Mouse (Mus musculus) heart, embryonic 11.5 days (tissue): Measurements from ENCODE around the gene Gsap. TPM values are rescaled to one million over a fixed set of nuclear protein-coding genes. Genes with fewer than 3 reads are reported as not detected.

Experiments used
- ATAC-seq: fragments of 200-750 bp; cut with Nextera tagmentation; replicated peaks from 2 replicates; pipeline ENCODE4 v1.8.0; 2017; ENCODE audit warnings: moderate library complexity; ENCODE audit not compliant: insufficient number of reproducible peaks, low FRiP score, low TSS enrichment
- H3K27ac ChIP-seq: fragments of 300-500 bp; sonication (generic); 2 replicates; pipeline ENCODE4 v1.5.1; 2014; ENCODE audit warnings: mild to moderate bottlenecking, low read depth, low read length
- H3K27me3 ChIP-seq: fragments of 300-500 bp; sonication (generic); 2 replicates; pipeline ENCODE4 v1.6.1; 2014; ENCODE audit warnings: mild to moderate bottlenecking, low read length, mixed read lengths; ENCODE audit not compliant: control insufficient read depth, insufficient read depth
- H3K36me3 ChIP-seq: fragments of 300-500 bp; sonication (generic); 2 replicates; pipeline ENCODE4 v1.6.1; 2014; ENCODE audit warnings: mild to moderate bottlenecking, low read length, moderate library complexity, mixed read lengths; ENCODE audit not compliant: control insufficient read depth, insufficient read depth
- H3K4me1 ChIP-seq: fragments of 300-500 bp; sonication (generic); 2 replicates; pipeline ENCODE4 v1.6.1; 2014; ENCODE audit warnings: low read length; ENCODE audit not compliant: control insufficient read depth, insufficient read depth
- H3K4me2 ChIP-seq: fragments of 300-500 bp; sonication (generic); 2 replicates; pipeline ENCODE4 v1.6.1; 2014; ENCODE audit warnings: mild to moderate bottlenecking, moderate library complexity
- H3K4me3 ChIP-seq: fragments of 300-500 bp; sonication (generic); 2 replicates; pipeline ENCODE4 v1.5.1; 2014; ENCODE audit warnings: low read depth, low read length
- H3K9ac ChIP-seq: fragments of 300-500 bp; sonication (generic); 2 replicates; pipeline ENCODE4 v1.6.1; 2014; ENCODE audit warnings: mild to moderate bottlenecking, low read depth, low read length, moderate library complexity
- H3K9me3 ChIP-seq: fragments of 300-500 bp; sonication (generic); replicated peaks from 2 replicates; pipeline ENCODE4 v1.6.1; 2016; ENCODE audit warnings: low read length; ENCODE audit not compliant: control insufficient read depth
- WGBS: fragments of 180-500 bp; shearing (Covaris S2); extraction: QIAGEN DNeasy Blood & Tissue Kit; methylation state at CpG from one replicate; pipeline ENCODE4 v1.1.7; 2014; ENCODE audit not compliant: insufficient replicate concordance; 5-methylcytosine and 5-hydroxymethylcytosine counted together
- polyA plus RNA-seq: library from polyadenylated mRNA; unstranded; fragments of >200 nt; fragmentation: Nextera tagmentation; extraction: Ambion mirVana; gene quantifications from 2 replicates; pipeline ENCODE4 v1.2.1, GENCODE M21; 2014

Gsap gene
- polyA plus RNA-seq, 1 experiment from 2014 or later = 0.39 TPM

- ATAC-seq = no peak
- Histone ChIP-seq H3K27me3 (no peaks in the 10 kb centered on the region), H3K9me3 (no peaks in the 10 kb centered on the region; the same call in 1 of the 2 replicates), H3K4me1 (no peaks in the 10 kb centered on the region), H3K9ac (no peak overlapping the region), H3K4me3 (no peak overlapping the region), H3K36me3 (no peaks in the 10 kb centered on the region), H3K27ac (no peak overlapping the region), H3K4me2 (no peak overlapping the region)
- WGBS = 66% methylated on average over 3 of the region's 3 CpGs
These were observed 3.4 kb downstream of the Gsap start for GRCm38 (mm10) chr5:21189460-21189859.

GRCm38 (mm10) chr5:21203504-21203903 is 17.4 kb downstream of the Gsap start:
- no peak overlapping the region for H3K27ac ChIP-seq
- no peaks in the 10 kb centered on the region for H3K36me3 ChIP-seq
- H3K9me3 ChIP-seq = no peaks in the 10 kb centered on the region
- ATAC-seq = no peak
- H3K4me1 ChIP-seq = no peaks in the 10 kb centered on the region
- H3K9ac ChIP-seq = no peak overlapping the region
- H3K4me3 ChIP-seq = no peak overlapping the region
- H3K4me2 ChIP-seq = no peak overlapping the region
- no peaks in the 10 kb centered on the region for H3K27me3 ChIP-seq
- 83% methylated on average over 1 of the region's 1 CpGs for WGBS

GRCm38 (mm10) chr5:21204157-21204556 is 18.1 kb downstream of the Gsap start:
- no peak overlapping the region for H3K4me2 ChIP-seq
- no peaks in the 10 kb centered on the region for H3K27me3 ChIP-seq
- no peaks in the 10 kb centered on the region for H3K36me3 ChIP-seq
- no peak for ATAC-seq
- H3K27ac ChIP-seq = no peak overlapping the region
- no peaks in the 10 kb centered on the region for H3K9me3 ChIP-seq
- H3K9ac ChIP-seq = no peak overlapping the region
- H3K4me1 ChIP-seq = no peaks in the 10 kb centered on the region
- no peak overlapping the region for H3K4me3 ChIP-seq
- 78% methylated on average over 3 of the region's 3 CpGs for WGBS

- no peaks in the 10 kb centered on the region for H3K9me3 ChIP-seq
- H3K27me3 ChIP-seq = no peaks in the 10 kb centered on the region
- no peak overlapping the region for H3K4me2 ChIP-seq
- no peak overlapping the region for H3K27ac ChIP-seq
- no peaks in the 10 kb centered on the region for H3K4me1 ChIP-seq
- ATAC-seq = no peak
- no peak overlapping the region for H3K4me3 ChIP-seq
- no peak overlapping the region for H3K9ac ChIP-seq
- H3K36me3 ChIP-seq = no peaks in the 10 kb centered on the region
- 73% methylated on average over 4 of the region's 4 CpGs for WGBS
These were observed 20.0 kb downstream of the Gsap start for GRCm38 (mm10) chr5:21206014-21206413.

- WGBS = 86% methylated on average over 1 of the region's 1 CpGs
- H3K4me1 ChIP-seq = no peaks in the 10 kb centered on the region
- H3K4me2 ChIP-seq = no peak overlapping the region
- H3K36me3 ChIP-seq = no peaks in the 10 kb centered on the region
- H3K4me3 ChIP-seq = no peak overlapping the region
- no peak overlapping the region for H3K27ac ChIP-seq
- H3K9ac ChIP-seq = no peak overlapping the region
- H3K9me3 ChIP-seq = no peaks in the 10 kb centered on the region
- ATAC-seq = no peak
- no peaks in the 10 kb centered on the region for H3K27me3 ChIP-seq
These were observed 25.4 kb downstream of the Gsap start for GRCm38 (mm10) chr5:21211406-21211805.

GRCm38 (mm10) chr5:21212933-21213332 is 26.9 kb downstream of the Gsap start:
- H3K4me3 ChIP-seq = no peak overlapping the region
- H3K36me3 ChIP-seq = no peaks in the 10 kb centered on the region
- no peaks in the 10 kb centered on the region for H3K27me3 ChIP-seq
- H3K27ac ChIP-seq = no peak overlapping the region
- 71% methylated on average over 3 of the region's 3 CpGs for WGBS
- H3K9ac ChIP-seq = no peak overlapping the region
- H3K4me1 ChIP-seq = no peaks in the 10 kb centered on the region
- no peaks in the 10 kb centered on the region for H3K9me3 ChIP-seq
- ATAC-seq = no peak
- H3K4me2 ChIP-seq = no peak overlapping the region

- Histone ChIP-seq H3K4me3 (no peak overlapping the region), H3K4me1 (no peaks in the 10 kb centered on the region), H3K27ac (no peak overlapping the region), H3K36me3 (no peaks in the 10 kb centered on the region), H3K27me3 (no peaks in the 10 kb centered on the region), H3K9me3 (no peaks in the 10 kb centered on the region), H3K9ac (no peak overlapping the region), H3K4me2 (no peak overlapping the region)
- ATAC-seq = no peak
- WGBS = 77% methylated on average over 5 of the region's 5 CpGs
These were observed 27.7 kb downstream of the Gsap start for GRCm38 (mm10) chr5:21213801-21214200.

GRCm38 (mm10) chr5:21217453-21218294 is 31.6 kb downstream of the Gsap start:
- no peak overlapping the region for H3K4me3 ChIP-seq
- H3K27ac ChIP-seq = no peak overlapping the region
- WGBS = 59% methylated on average over 14 of the region's 14 CpGs
- H3K9me3 ChIP-seq = no peaks in the 10 kb centered on the region
- H3K9ac ChIP-seq = no peak overlapping the region
- H3K4me1 ChIP-seq = no peaks in the 10 kb centered on the region
- H3K36me3 ChIP-seq = no peaks in the 10 kb centered on the region
- no peak for ATAC-seq
- no peak overlapping the region for H3K4me2 ChIP-seq
- H3K27me3 ChIP-seq = no peaks in the 10 kb centered on the region

GRCm38 (mm10) chr5:21232876-21233275 is 46.8 kb downstream of the Gsap start:
- no peaks in the 10 kb centered on the region for H3K36me3 ChIP-seq
- no peak for ATAC-seq
- H3K4me1 ChIP-seq = no peaks in the 10 kb centered on the region
- H3K4me3 ChIP-seq = no peak overlapping the region
- no peak overlapping the region for H3K27ac ChIP-seq
- WGBS = 84% methylated on average over 6 of the region's 6 CpGs
- no peak overlapping the region for H3K9ac ChIP-seq
- no peaks in the 10 kb centered on the region for H3K9me3 ChIP-seq
- no peak overlapping the region for H3K4me2 ChIP-seq
- H3K27me3 ChIP-seq = no peaks in the 10 kb centered on the region
